Mouse (Mus musculus): ENCODE results near the gene Arhgap28.

- TF ChIP-seq CTCF (IDR thresholded peaks at IDR 0.05; ENCODE audit: low read depth, low read length), result no peak
- TF ChIP-seq GATA1 (IDR thresholded peaks at IDR 0.05; ENCODE audit: borderline replicate concordance, low read length), result no peak
- TF ChIP-seq TAL1 (conservative IDR thresholded peaks at IDR 0.05; ENCODE audit: low read depth, low read length), result no peak
- TF ChIP-seq POLR2AphosphoS5 (IDR thresholded peaks at IDR 0.05; ENCODE audit: insufficient replicate concordance, low read depth, low read length), result no peak
- TF ChIP-seq GATA2 (IDR thresholded peaks at IDR 0.05; ENCODE audit: borderline replicate concordance, low read depth, low read length), result no peak
Measured at GRCm38 (mm10) chr17:67896413-67896812, 107.5 kb downstream of the Arhgap28 start.

Data from G1E (cell line).